Mouse (Mus musculus): ENCODE measurements around the gene Ngrn. TPM values are rescaled to one million over a fixed set of nuclear protein-coding genes. Genes with fewer than 3 reads are reported as not detected.

Gene Ngrn
- polyA plus RNA-seq, 1 experiment = 31.1 TPM

GRCm38 (mm10) chr7:80294764-80295648, 34.0 kb downstream of the Ngrn start:
- TF ChIP-seq MYOG (IDR thresholded peaks at IDR 0.05; ENCODE audit: control insufficient read depth, extremely low read depth, insufficient read length) = no peak
- no peak for TF ChIP-seq MYOD1 (IDR thresholded peaks at IDR 0.05; ENCODE audit: control insufficient read depth, insufficient read length, low read depth)
- no peak for TF ChIP-seq USF1 (IDR thresholded peaks at IDR 0.05; ENCODE audit: low read depth)
- TF ChIP-seq CEBPB (IDR thresholded peaks at IDR 0.05; ENCODE audit: low read depth) = no peak
- TF ChIP-seq CTCF (IDR thresholded peaks at IDR 0.05; ENCODE audit: control insufficient read depth, insufficient read depth, insufficient read length) = no peak
- TF ChIP-seq FOSL1 (IDR thresholded peaks at IDR 0.05; ENCODE audit: insufficient read depth, low read length, poor library complexity, severe bottlenecking) = no peak
- no peak for TF ChIP-seq MAX (IDR thresholded peaks at IDR 0.05)

GRCm38 (mm10) chr7:80296462-80296861, 35.4 kb downstream of the Ngrn start:
- no peaks in the 10 kb centered on the region for H3K27me3 ChIP-seq (ENCODE audit: control insufficient read depth, insufficient read depth, insufficient read length)
- peaks cover 48% of the 10 kb centered on the region for H3K79me3 ChIP-seq (ENCODE audit: low read depth)
- no peak overlapping the region for H3ac ChIP-seq (ENCODE audit: control insufficient read depth, insufficient read length, low read depth)
- no peak overlapping the region for H3K4me3 ChIP-seq (ENCODE audit: insufficient read depth, poor library complexity, severe bottlenecking)
- H3K79me2 ChIP-seq (ENCODE audit: control insufficient read depth, insufficient read depth) = peaks cover 73% of the 10 kb centered on the region
- H3K36me3 ChIP-seq (ENCODE audit: control insufficient read depth, insufficient read depth) = peaks cover 16% of the 10 kb centered on the region
- TF ChIP-seq USF1 (IDR thresholded peaks at IDR 0.05; ENCODE audit: low read depth) = no peak
- no peak for TF ChIP-seq MYOD1 (IDR thresholded peaks at IDR 0.05; ENCODE audit: control insufficient read depth, insufficient read length, low read depth)
- TF ChIP-seq FOSL1 (IDR thresholded peaks at IDR 0.05; ENCODE audit: insufficient read depth, low read length, poor library complexity, severe bottlenecking) = no peak
- no peak for TF ChIP-seq MAX (IDR thresholded peaks at IDR 0.05)

More at GRCm38 (mm10) chr7:80294764-80295648, 34.0 kb downstream of the Ngrn start:
- H3K36me3 ChIP-seq (ENCODE audit: control insufficient read depth, insufficient read depth) = peaks cover 2% of the 10 kb centered on the region
- peaks cover 59% of the 10 kb centered on the region for H3K79me2 ChIP-seq (ENCODE audit: control insufficient read depth, insufficient read depth)
- H3K79me3 ChIP-seq (ENCODE audit: low read depth) = peaks cover 37% of the 10 kb centered on the region
- peak overlapping the region; percentile 65 for H3K4me3 ChIP-seq (ENCODE audit: insufficient read depth, poor library complexity, severe bottlenecking)
- no peaks in the 10 kb centered on the region for H3K27me3 ChIP-seq (ENCODE audit: control insufficient read depth, insufficient read depth, insufficient read length)
- peak overlapping the region; percentile 98 for H3ac ChIP-seq (ENCODE audit: control insufficient read depth, insufficient read length, low read depth)

GRCm38 (mm10) chr7:80297041-80297440, 36.0 kb downstream of the Ngrn start:
- no peaks in the 10 kb centered on the region for H3K27me3 ChIP-seq (ENCODE audit: control insufficient read depth, insufficient read depth, insufficient read length)
- no peak overlapping the region for H3ac ChIP-seq (ENCODE audit: control insufficient read depth, insufficient read length, low read depth)
- TF ChIP-seq MAX (IDR thresholded peaks at IDR 0.05) = no peak
- H3K4me3 ChIP-seq (ENCODE audit: insufficient read depth, poor library complexity, severe bottlenecking) = no peak overlapping the region
- peaks cover 21% of the 10 kb centered on the region for H3K36me3 ChIP-seq (ENCODE audit: control insufficient read depth, insufficient read depth)
- peaks cover 79% of the 10 kb centered on the region for H3K79me2 ChIP-seq (ENCODE audit: control insufficient read depth, insufficient read depth)
- peaks cover 48% of the 10 kb centered on the region for H3K79me3 ChIP-seq (ENCODE audit: low read depth)

GRCm38 (mm10) chr7:80298754-80299153, 37.7 kb downstream of the Ngrn start:
- H3K36me3 ChIP-seq (ENCODE audit: control insufficient read depth, insufficient read depth) = peaks cover 35% of the 10 kb centered on the region
- H3ac ChIP-seq (ENCODE audit: control insufficient read depth, insufficient read length, low read depth) = no peak overlapping the region
- no peaks in the 10 kb centered on the region for H3K27me3 ChIP-seq (ENCODE audit: control insufficient read depth, insufficient read depth, insufficient read length)
- TF ChIP-seq MYOD1 (IDR thresholded peaks at IDR 0.05; ENCODE audit: control insufficient read depth, insufficient read length, low read depth) (no peak), FOSL1 (IDR thresholded peaks at IDR 0.05; ENCODE audit: insufficient read depth, low read length, poor library complexity, severe bottlenecking) (peak; percentile 64)
- peaks cover 95% of the 10 kb centered on the region for H3K79me2 ChIP-seq (ENCODE audit: control insufficient read depth, insufficient read depth)
- H3K4me3 ChIP-seq (ENCODE audit: insufficient read depth, poor library complexity, severe bottlenecking) = no peak overlapping the region
- H3K79me3 ChIP-seq (ENCODE audit: low read depth) = peaks cover 54% of the 10 kb centered on the region

GRCm38 (mm10) chr7:80299568-80299967, 38.6 kb downstream of the Ngrn start:
- Histone ChIP-seq H3K27me3 (ENCODE audit: control insufficient read depth, insufficient read depth, insufficient read length) (no peaks in the 10 kb centered on the region), H3K79me2 (ENCODE audit: control insufficient read depth, insufficient read depth) (peaks cover 90% of the 10 kb centered on the region), H3K4me3 (ENCODE audit: insufficient read depth, poor library complexity, severe bottlenecking) (no peak overlapping the region), H3ac (ENCODE audit: control insufficient read depth, insufficient read length, low read depth) (no peak overlapping the region), H3K36me3 (ENCODE audit: control insufficient read depth, insufficient read depth) (peaks cover 43% of the 10 kb centered on the region), H3K79me3 (ENCODE audit: low read depth) (peaks cover 56% of the 10 kb centered on the region)
- TF ChIP-seq CTCF (IDR thresholded peaks at IDR 0.05; ENCODE audit: control insufficient read depth, insufficient read depth, insufficient read length) (no peak), MYOD1 (IDR thresholded peaks at IDR 0.05; ENCODE audit: control insufficient read depth, insufficient read length, low read depth) (no peak), USF1 (IDR thresholded peaks at IDR 0.05; ENCODE audit: low read depth) (no peak), FOSL1 (IDR thresholded peaks at IDR 0.05; ENCODE audit: insufficient read depth, low read length, poor library complexity, severe bottlenecking) (no peak), MAX (IDR thresholded peaks at IDR 0.05) (no peak), MYOG (IDR thresholded peaks at IDR 0.05; ENCODE audit: control insufficient read depth, extremely low read depth, insufficient read length) (no peak), CEBPB (IDR thresholded peaks at IDR 0.05; ENCODE audit: low read depth) (no peak)

- Histone ChIP-seq H3ac (ENCODE audit: control insufficient read depth, insufficient read length, low read depth) (no peak overlapping the region), H3K4me3 (ENCODE audit: insufficient read depth, poor library complexity, severe bottlenecking) (no peak overlapping the region), H3K79me3 (ENCODE audit: low read depth) (peaks cover 39% of the 10 kb centered on the region), H3K36me3 (ENCODE audit: control insufficient read depth, insufficient read depth) (peaks cover 62% of the 10 kb centered on the region), H3K27me3 (ENCODE audit: control insufficient read depth, insufficient read depth, insufficient read length) (no peaks in the 10 kb centered on the region), H3K79me2 (ENCODE audit: control insufficient read depth, insufficient read depth) (peaks cover 71% of the 10 kb centered on the region)
- TF ChIP-seq MYOG (IDR thresholded peaks at IDR 0.05; ENCODE audit: control insufficient read depth, extremely low read depth, insufficient read length) (no peak), MAX (IDR thresholded peaks at IDR 0.05) (no peak), CEBPB (IDR thresholded peaks at IDR 0.05; ENCODE audit: low read depth) (no peak), FOSL1 (IDR thresholded peaks at IDR 0.05; ENCODE audit: insufficient read depth, low read length, poor library complexity, severe bottlenecking) (no peak), USF1 (IDR thresholded peaks at IDR 0.05; ENCODE audit: low read depth) (no peak), MYOD1 (IDR thresholded peaks at IDR 0.05; ENCODE audit: control insufficient read depth, insufficient read length, low read depth) (no peak), CTCF (IDR thresholded peaks at IDR 0.05; ENCODE audit: control insufficient read depth, insufficient read depth, insufficient read length) (no peak)
Observed at GRCm38 (mm10) chr7:80301522-80301921, 40.5 kb downstream of the Ngrn start.

Data from C2C12 (cell line).